Mouse (Mus musculus): ENCODE measurements around the gene Fnip2. TPM values are rescaled to one million over a fixed set of nuclear protein-coding genes. Genes with fewer than 3 reads are reported as not detected.

Gene Fnip2
- polyA plus RNA-seq, 1 experiment from 2014 or later = 4.7 TPM

DNA sequence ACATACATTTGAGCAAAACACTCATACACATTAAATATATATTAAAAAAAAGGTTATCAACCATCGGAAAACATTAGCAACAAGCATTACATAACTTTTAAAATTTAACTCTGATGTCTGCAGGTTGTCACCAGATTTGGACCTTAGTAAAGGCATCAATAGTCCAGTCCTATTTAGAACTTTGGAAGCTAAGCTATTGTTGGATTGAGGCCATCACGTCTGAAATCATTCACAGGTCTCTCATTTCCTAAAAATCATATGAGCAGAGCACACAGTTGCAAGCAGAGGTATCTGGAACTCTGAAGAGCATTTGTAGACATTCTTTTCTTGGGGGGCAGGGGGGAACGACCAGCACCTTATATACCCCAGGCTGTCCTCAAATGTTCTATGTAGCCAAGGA lies 28.5 kb downstream of the Fnip2 start:
- no peak for ATAC-seq (ENCODE audit: insufficient number of reproducible peaks, insufficient read depth, low FRiP score, low TSS enrichment, low read depth)
- Histone ChIP-seq H3K9me3 (no peaks in the 10 kb centered on the region), H3K9ac (no peak overlapping the region), H3K27ac (no peak overlapping the region), H3K4me2 (no peak overlapping the region), H3K4me3 (no peak overlapping the region), H3K36me3 (no peaks in the 10 kb centered on the region), H3K4me1 (0 out of 2 replicates have a peak, but pooled peaks cover 4% of the 10 kb centered on the region), H3K27me3 (no peaks in the 10 kb centered on the region)
- 87% methylated on average over 3 of the region's 3 CpGs for WGBS

DNA sequence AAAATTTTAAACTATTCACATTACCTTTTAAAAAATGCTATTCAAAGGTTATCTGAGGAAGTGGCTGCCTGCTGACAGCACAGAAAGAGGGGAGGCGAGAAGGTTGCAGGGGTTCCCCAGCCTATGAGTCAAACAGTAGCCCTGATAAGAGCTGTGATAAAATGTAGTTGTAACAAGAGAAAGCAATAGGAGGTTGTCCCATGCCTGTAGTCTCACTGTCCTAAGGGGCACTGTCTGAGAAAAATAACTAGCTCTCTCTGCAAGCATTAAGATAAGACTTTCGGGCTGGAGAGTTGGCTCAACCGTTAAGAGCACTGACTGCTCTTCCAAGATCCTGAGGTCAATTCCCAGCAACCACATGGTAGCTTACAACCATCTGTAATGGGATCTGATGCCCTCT lies 29.3 kb downstream of the Fnip2 start:
- H3K9me3 ChIP-seq = no peaks in the 10 kb centered on the region
- no peak overlapping the region for H3K4me2 ChIP-seq
- H3K27me3 ChIP-seq = no peaks in the 10 kb centered on the region
- no peak overlapping the region for H3K27ac ChIP-seq
- H3K9ac ChIP-seq = no peak overlapping the region
- ATAC-seq (ENCODE audit: insufficient number of reproducible peaks, insufficient read depth, low FRiP score, low TSS enrichment, low read depth) = no peak
- no peaks in the 10 kb centered on the region for H3K36me3 ChIP-seq
- 0 out of 2 replicates have a peak, but pooled peaks cover 4% of the 10 kb centered on the region for H3K4me1 ChIP-seq
- H3K4me3 ChIP-seq = no peak overlapping the region
- WGBS = 82% methylated on average over 3 of the region's 3 CpGs

DNA sequence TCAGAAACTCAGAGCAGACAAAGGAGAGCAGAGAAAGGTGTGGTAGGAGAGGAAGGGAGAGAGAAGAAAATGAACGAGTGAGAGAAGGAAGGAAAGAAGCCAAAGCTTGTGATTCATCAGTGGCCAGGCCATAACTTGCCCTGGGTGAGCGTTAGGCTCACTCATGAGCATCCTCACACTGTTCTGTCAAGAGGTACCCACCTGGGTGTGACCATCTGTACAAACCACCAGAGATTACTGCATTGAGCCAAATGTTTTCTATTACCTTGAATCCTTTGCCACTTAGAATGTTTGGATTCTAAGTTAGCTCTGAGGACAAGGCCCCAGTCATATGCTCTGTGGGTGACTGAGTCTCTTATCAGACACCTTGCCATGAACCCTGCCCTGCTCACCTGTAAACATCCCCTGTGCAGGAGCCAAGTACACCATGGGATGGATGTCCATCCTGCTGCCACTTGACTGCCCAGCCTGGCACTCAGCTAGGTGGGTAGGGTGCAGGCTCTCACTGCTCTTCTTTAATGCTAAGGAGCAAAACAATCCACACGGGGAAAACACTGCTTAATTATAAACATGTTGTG lies 29.9 kb downstream of the Fnip2 start:
- 73% methylated on average over 3 of the region's 3 CpGs for whole genome bisulfite sequencing
- no peaks in the 10 kb centered on the region for H3K27me3 ChIP-seq
- no peak overlapping the region for H3K9ac ChIP-seq
- no peaks in the 10 kb centered on the region for H3K9me3 ChIP-seq
- H3K36me3 ChIP-seq = no peaks in the 10 kb centered on the region
- H3K4me2 ChIP-seq = no peak overlapping the region
- 0 out of 2 replicates have a peak, but pooled peaks cover 3% of the 10 kb centered on the region for H3K4me1 ChIP-seq
- H3K27ac ChIP-seq = no peak overlapping the region
- ATAC-seq (ENCODE audit: insufficient number of reproducible peaks, insufficient read depth, low FRiP score, low TSS enrichment, low read depth) = no peak
- no peak overlapping the region for H3K4me3 ChIP-seq

DNA sequence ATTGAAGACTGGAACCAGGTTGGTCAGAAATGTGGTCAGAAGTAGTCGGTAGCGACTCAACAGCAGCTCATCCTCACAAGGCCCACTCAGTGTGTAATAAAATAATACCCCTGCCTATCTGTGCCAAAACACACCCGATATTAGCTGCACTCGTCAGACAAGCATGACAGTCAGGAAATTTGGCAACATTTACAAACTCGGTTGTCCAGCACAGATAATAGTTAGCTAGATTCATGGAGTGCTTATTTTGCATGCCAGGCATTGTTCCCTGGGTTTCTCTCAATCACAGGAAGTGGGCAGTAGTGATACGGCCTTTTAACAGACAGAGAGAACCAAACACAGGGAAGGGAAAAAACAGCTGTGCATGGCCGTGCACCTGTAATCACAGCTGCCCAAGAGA lies 30.6 kb downstream of the Fnip2 start:
- H3K27me3 ChIP-seq = no peaks in the 10 kb centered on the region
- no peaks in the 10 kb centered on the region for H3K9me3 ChIP-seq
- no peak overlapping the region for H3K4me2 ChIP-seq
- no peaks in the 10 kb centered on the region for H3K4me1 ChIP-seq
- H3K27ac ChIP-seq = no peak overlapping the region
- H3K36me3 ChIP-seq = no peaks in the 10 kb centered on the region
- H3K9ac ChIP-seq = no peak overlapping the region
- H3K4me3 ChIP-seq = no peak overlapping the region
- 83% methylated on average over 7 of the region's 7 CpGs for WGBS
- no peak for ATAC-seq (ENCODE audit: insufficient number of reproducible peaks, insufficient read depth, low FRiP score, low TSS enrichment, low read depth)

DNA sequence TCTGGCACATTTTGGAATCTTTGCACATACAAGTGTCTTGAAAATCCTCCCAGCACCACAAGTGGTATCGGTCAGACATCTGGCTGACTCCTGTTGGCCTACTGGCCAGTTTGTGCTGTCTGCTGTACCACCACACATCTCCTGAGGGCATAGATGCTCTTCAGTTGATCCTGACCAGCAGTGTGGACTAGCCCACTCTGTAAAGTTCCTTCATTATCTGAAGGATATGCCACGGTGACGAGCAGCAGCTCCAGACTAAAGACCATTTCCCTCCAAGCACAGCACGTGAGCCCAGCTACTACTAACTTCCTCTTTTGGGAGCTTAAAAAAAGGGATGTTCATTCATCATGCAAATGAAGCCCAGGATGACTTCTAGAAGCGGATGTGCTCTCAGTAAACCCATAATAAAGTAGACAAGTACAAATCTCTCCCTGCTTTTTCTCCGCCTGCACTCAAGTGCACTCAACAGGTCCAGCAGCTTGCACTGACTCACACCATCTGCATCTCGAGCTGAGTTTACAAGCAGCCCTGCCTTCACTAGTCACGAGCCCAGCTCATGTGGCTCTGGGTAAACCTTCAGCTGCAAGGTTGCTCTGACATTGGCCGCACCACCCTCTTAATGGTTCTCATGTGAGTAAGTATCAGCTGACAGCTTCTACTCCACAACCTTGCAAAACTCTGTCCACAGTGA lies 35.9 kb downstream of the Fnip2 start:
- H3K4me1 ChIP-seq = peaks cover 11% of the 10 kb centered on the region; the same call in 1 of the 2 replicates
- no peaks in the 10 kb centered on the region for H3K36me3 ChIP-seq
- H3K9me3 ChIP-seq = no peaks in the 10 kb centered on the region
- no peak overlapping the region for H3K9ac ChIP-seq
- no peak overlapping the region for H3K4me2 ChIP-seq
- H3K4me3 ChIP-seq = no peak overlapping the region
- 72% methylated on average over 9 of the region's 9 CpGs for WGBS
- H3K27ac ChIP-seq = no peak overlapping the region
- no peaks in the 10 kb centered on the region for H3K27me3 ChIP-seq
- no peak for ATAC-seq (ENCODE audit: insufficient number of reproducible peaks, insufficient read depth, low FRiP score, low TSS enrichment, low read depth)

DNA sequence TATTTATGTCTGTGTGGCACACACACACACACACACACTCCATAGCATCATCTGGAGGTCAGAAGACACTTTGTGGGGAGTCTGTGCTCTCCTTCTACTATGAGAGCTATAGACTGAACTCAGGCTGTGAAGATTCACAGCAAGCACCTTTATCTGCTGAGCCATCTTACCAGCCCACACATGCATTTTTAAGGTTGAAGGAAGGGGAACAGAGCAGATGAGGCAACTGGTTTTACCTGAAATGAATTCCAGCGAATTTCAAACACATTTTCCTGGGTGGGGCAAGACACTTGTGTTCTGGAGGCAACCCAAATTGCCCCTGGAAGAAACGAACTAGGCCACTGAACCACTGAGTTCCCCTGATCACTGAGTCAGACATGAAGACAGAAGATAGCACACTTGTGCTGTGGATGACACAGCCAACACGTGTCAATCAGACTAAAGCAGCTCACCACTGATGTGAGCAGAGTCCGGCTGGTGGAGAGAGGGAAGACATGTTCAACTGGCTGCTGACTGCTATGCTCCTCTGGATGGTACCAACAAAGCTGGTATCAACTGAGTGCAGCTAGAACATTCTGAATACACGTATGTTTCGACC lies 38.0 kb downstream of the Fnip2 start:
- Histone ChIP-seq H3K4me3 (no peak overlapping the region), H3K4me1 (peaks cover 17% of the 10 kb centered on the region), H3K36me3 (no peaks in the 10 kb centered on the region), H3K9ac (no peak overlapping the region), H3K27me3 (no peaks in the 10 kb centered on the region), H3K4me2 (no peak overlapping the region), H3K27ac (no peak overlapping the region), H3K9me3 (no peaks in the 10 kb centered on the region)
- WGBS = 73% methylated on average over 6 of the region's 6 CpGs
- no peak for ATAC-seq (ENCODE audit: insufficient number of reproducible peaks, insufficient read depth, low FRiP score, low TSS enrichment, low read depth)

DNA sequence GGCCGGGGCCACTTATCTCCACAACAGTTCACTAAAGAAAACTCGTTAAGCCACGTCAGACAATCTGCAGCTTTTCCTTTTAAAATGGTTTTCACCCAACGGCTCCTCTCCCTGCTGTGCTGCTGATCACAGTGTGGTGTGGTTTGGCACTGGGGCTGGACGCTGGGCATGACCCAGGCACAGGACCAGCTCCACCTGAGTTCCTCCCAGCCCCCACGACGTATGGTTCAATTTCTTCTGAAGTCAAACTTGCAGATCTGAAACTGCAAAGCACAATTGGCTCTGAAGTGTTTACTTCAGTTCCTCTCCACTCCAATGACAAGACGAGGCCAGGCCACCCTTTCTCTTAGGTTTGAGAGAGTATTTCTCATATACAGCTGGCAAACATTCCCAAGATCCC lies 39.1 kb downstream of the Fnip2 start:
- Histone ChIP-seq H3K27ac (no peak overlapping the region), H3K9me3 (no peaks in the 10 kb centered on the region), H3K4me3 (no peak overlapping the region), H3K36me3 (no peaks in the 10 kb centered on the region), H3K4me1 (peaks cover 22% of the 10 kb centered on the region), H3K4me2 (no peak overlapping the region), H3K9ac (no peak overlapping the region), H3K27me3 (no peaks in the 10 kb centered on the region)
- 65% methylated on average over 8 of the region's 8 CpGs for WGBS
- no peak for ATAC-seq (ENCODE audit: insufficient number of reproducible peaks, insufficient read depth, low FRiP score, low TSS enrichment, low read depth)

DNA sequence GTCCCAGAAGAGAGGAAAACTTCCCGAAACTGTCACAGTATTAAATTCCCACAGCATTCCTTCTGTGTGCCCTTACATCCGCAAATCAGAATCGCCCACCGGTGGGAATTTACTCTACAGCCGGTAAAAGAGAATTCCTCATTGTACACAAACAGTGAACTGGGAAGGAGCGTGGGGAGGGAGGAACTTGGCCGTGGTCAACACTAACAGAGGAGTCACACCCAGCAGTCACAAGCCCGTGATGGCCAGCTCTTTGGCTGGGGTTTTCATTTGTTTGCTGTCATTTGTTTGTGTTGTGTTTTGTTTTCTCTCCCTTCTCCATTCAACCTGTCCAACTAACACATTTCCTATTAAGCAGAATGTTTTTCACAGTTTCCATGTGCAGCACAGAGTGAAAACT lies 39.7 kb downstream of the Fnip2 start:
- no peaks in the 10 kb centered on the region for H3K9me3 ChIP-seq
- peaks cover 22% of the 10 kb centered on the region for H3K4me1 ChIP-seq
- ATAC-seq (ENCODE audit: insufficient number of reproducible peaks, insufficient read depth, low FRiP score, low TSS enrichment, low read depth) = no peak
- WGBS = 67% methylated on average over 8 of the region's 8 CpGs
- no peak overlapping the region for H3K4me3 ChIP-seq
- no peak overlapping the region for H3K9ac ChIP-seq
- no peak overlapping the region for H3K27ac ChIP-seq
- no peaks in the 10 kb centered on the region for H3K36me3 ChIP-seq
- H3K27me3 ChIP-seq = no peaks in the 10 kb centered on the region
- H3K4me2 ChIP-seq = no peak overlapping the region

DNA sequence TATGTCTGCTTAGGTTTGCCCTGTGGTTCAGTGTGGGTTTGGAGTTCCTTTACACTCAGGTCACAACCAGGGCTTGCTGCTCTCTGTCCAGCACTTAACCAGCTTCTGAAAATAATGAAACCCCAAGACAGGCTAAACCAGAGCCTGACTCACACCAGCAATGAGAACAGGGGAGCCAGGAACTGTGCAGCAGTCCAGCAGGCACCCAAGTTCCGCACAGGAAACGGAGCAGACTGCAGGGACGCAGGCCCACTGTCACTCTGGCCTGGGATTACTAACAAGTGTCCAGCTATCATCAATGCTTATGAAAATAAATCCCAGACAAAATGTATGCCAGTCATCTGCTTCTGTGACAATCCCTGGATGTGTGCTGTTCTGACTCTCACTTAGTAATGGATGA lies 40.1 kb downstream of the Fnip2 start:
- WGBS = 81% methylated on average over 3 of the region's 3 CpGs
- H3K27me3 ChIP-seq = no peaks in the 10 kb centered on the region
- ATAC-seq (ENCODE audit: insufficient number of reproducible peaks, insufficient read depth, low FRiP score, low TSS enrichment, low read depth) = no peak
- no peak overlapping the region for H3K27ac ChIP-seq
- H3K4me1 ChIP-seq = peaks cover 22% of the 10 kb centered on the region
- H3K4me3 ChIP-seq = no peak overlapping the region
- no peak overlapping the region for H3K4me2 ChIP-seq
- no peak overlapping the region for H3K9ac ChIP-seq
- H3K9me3 ChIP-seq = no peaks in the 10 kb centered on the region
- H3K36me3 ChIP-seq = no peaks in the 10 kb centered on the region

DNA sequence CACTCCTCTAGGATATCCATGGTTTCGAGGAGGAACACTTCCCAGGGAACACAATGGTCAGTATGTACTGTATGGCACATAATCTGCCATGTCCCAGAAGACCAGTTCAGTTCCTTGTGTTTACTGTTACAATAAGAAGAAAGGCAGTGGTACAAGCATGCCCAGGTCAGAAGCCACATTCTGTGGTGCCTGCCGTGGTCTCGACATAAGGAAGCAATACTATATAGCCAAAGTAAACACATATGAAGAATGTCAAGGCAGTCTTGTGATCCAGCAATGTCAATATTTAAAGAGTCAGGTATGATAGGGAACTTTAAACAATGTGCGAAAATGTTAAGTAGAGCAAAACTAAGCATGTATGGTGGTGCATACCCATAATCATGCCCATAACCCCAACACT lies 44.2 kb downstream of the Fnip2 start:
- Histone ChIP-seq H3K9ac (no peak overlapping the region), H3K4me1 (peaks cover 33% of the 10 kb centered on the region), H3K4me2 (no peak overlapping the region), H3K36me3 (no peaks in the 10 kb centered on the region), H3K4me3 (no peak overlapping the region), H3K27ac (no peak overlapping the region), H3K27me3 (no peaks in the 10 kb centered on the region), H3K9me3 (no peaks in the 10 kb centered on the region)
- 70% methylated on average over 4 of the region's 4 CpGs for WGBS
- no peak for ATAC-seq (ENCODE audit: insufficient number of reproducible peaks, insufficient read depth, low FRiP score, low TSS enrichment, low read depth)

DNA sequence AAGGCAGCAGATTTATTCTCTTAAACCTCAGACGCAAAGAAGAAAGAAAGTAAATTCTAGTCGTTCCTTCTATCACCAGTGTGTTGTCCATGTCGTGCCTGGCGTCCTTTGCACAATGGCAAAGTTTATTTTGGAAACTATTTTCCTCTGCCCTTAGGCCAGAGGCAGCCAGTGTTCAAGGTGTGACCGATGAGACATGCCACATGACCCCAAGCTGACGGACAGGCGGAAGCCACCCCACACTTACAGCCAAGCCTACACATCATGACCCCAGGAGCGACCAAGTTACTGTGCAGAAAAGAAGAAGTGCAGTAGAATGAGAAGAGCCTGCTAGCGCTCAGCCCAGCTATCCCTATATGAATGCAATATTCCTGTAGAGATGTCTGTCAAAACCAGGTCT lies 47.7 kb downstream of the Fnip2 start:
- peaks cover 3% of the 10 kb centered on the region; the same call in 1 of the 2 replicates for H3K36me3 ChIP-seq
- no peaks in the 10 kb centered on the region for H3K9me3 ChIP-seq
- ATAC-seq (ENCODE audit: insufficient number of reproducible peaks, insufficient read depth, low FRiP score, low TSS enrichment, low read depth) = no peak
- H3K4me3 ChIP-seq = no peak overlapping the region
- H3K4me2 ChIP-seq = no peak overlapping the region
- H3K4me1 ChIP-seq = peaks cover 28% of the 10 kb centered on the region
- 47% methylated on average over 9 of the region's 9 CpGs for WGBS
- H3K27ac ChIP-seq = no peak overlapping the region
- H3K9ac ChIP-seq = no peak overlapping the region
- no peaks in the 10 kb centered on the region for H3K27me3 ChIP-seq

All from embryonic facial prominence, embryonic 13.5 days (tissue).